Mouse (Mus musculus): ENCODE data around the gene Nfic.
A peak's percentile ranks its signal among the peaks of the same experiment; 100 is the strongest.

The Nfic gene

DNA sequence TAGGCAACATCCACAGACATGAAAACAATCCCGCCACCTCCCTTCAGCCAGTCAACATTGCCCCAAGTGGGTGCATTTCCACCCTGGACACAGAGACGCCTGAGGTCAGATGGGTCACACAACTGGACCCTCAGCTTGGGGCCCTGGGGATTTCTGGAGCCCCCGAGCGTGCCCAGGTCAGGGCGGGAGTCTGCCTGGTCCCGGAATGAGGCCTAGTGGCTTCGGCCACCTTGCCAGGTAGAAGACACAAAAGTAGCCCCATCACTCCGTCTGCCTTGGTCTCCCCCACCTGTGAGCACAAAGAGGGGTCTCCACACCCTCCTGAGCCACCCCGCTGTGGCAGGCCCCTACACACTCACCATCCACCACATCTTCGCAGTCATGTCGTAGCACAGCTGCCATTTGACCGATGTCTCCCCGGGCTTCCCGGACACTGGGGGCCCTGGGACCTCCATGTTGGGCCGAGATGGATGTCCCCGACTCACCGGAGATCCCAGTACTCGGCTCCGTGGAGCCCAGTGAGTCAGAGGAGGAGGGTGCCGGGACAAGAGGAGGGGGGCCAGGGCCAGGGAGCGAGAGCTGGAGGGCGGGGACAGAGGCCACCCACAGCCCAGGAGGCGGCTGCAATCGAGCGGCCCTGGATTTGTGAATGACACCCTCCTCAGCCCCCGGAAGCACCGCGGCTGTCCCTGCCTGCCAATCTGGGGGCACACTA, at the start of gene Nfic:
Gene Nfic (minus strand): TSS at position 455 of the 715 bp plus-strand sequence.
- no peak for DNase-seq (ENCODE audit: low spot score)

DNA sequence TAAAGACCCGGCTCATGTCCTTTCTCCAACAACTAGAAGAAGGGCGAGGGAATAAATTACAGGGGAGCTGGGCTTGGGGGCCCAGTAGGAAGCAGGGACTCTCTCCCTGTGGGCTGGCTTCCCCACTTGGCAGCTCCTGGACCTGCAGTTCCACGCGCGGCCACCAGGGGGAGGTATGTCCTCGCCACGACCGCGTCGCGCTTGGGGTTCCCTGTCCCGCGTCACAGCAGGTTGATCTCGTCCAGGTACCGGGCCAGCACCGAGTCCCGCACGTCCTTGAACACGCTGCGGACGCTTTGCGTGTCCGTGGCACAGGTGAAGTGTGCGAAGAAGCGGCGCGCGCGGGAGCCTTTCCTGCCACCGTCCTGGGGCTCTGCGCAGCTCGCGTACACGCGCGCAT, 47.2 kb upstream of the Nfic start:
- DNase-seq (ENCODE audit: low spot score), result peak; percentile 96

DNA sequence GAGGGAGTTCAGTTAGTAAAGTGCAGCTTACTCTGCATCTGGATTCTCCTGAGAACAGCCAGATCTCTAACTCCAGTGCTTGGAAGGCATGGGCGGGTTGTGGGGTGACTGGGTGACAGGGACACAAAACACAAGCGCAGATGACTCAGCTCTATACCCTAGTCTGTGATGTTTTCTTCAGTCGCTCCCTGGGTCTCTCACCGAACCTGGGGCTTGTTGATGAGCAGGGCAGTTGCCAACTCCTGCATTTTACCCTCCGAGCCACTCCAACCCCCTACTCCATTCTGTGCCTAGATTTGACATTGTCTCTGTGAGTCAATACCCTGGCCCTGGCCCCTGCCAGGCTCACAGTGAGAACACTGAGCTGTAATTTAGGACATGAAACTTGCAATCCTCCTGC, 46.4 kb upstream of the Nfic start:
- no peak for DNase-seq (ENCODE audit: low spot score)

DNA sequence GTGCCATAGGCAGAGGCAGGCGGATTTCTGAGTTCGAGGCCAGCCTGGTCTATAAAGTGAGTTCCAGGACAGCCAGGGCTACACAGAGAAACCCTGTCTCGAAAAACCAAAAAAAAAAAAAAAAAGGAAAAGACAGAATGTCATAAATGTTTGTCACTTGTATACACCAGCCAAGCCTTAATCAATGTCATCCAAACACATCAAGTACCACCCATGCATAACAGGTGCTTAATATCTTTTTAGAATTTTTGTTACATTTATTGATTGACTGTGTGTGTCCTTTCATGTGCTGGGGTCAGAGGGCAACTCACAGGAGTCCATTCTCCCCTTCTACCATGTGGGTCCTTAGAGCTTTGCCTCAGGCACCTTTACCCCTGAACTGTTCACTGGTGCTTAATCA, 44.6 kb upstream of the Nfic start, which contains the start of gene S1pr4:
Gene S1pr4 (minus strand): TSS at position 101 of the 400 bp plus-strand sequence.
- no peak for DNase-seq (ENCODE audit: low spot score)

DNA sequence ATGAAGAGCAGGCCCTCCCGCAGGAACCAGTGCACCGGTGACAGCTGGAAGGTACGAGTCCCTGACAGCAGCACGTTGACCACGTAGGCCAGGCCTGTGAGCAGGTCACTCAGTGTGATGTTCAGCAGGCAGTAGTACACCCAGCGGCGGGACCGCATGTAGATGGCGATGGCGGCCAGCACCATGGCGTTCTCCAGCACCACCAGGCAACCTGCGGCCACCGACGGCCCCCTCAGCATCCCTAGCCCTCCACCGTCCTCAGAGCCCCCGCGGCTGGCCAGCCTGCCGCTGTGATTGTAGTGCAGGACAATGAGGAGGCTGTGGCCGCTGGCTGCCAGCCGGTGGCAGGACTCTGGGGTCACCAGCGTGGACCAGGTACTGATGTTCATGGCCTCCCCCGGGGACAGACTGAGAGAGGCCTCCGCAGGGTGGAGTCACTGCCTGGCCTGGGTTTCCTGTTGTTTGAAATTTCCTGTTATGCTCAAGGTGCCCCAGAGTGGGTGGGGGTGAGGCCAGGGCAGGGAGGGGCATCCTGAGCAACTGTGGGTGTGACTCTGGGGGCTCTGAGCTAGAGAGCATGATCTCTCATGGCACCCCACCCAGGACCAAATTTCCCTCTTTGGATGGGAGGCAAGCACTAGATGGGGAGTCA, 43.9 kb upstream of the Nfic start:
- no peak for DNase-seq (ENCODE audit: low spot score)

DNA sequence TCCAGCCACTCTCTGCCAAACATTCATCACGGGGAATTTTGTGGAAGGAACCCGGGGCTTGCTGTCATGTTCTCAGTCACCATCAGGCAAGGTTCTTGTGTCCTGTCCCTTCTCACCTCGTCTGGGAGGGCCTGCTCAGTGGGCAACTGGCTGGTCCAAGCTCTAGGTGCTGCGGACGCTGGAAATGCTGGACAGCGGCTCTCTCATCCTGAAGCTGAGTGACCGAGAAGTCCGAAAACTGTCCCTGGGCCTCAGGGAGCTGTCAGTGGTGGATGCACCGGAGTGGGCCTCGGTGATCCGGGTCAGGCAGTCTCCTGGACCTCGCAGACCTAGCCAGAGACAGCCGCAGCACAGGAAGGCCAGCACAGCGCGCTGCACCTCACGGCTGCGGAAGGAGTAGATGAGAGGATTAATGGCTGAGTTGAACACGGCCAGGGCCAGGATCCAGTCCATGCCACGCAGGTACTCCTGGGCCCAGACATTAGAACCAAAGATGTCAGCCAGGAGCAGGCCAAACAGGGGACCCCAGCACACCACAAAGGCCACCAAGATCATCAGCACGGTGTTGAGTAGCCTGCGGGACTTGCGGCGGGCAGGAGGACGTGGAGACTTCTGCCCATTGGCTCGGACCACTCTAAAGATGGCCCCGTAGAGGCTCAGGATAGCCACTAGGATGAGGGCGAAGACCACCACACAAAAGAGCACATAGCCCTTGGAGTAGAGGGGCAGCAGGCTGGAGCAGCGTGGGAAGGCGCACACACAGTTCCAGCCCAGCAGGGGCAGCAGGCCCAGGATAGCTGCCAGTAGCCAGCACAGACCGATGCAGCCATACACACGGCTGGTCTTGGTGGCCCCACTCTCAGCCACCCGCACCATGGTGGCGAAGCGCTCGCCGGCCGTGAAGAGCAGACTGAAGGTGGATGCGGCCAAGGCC, 43.1 kb upstream of the Nfic start:
- no peak for DNase-seq (ENCODE audit: low spot score)

DNA sequence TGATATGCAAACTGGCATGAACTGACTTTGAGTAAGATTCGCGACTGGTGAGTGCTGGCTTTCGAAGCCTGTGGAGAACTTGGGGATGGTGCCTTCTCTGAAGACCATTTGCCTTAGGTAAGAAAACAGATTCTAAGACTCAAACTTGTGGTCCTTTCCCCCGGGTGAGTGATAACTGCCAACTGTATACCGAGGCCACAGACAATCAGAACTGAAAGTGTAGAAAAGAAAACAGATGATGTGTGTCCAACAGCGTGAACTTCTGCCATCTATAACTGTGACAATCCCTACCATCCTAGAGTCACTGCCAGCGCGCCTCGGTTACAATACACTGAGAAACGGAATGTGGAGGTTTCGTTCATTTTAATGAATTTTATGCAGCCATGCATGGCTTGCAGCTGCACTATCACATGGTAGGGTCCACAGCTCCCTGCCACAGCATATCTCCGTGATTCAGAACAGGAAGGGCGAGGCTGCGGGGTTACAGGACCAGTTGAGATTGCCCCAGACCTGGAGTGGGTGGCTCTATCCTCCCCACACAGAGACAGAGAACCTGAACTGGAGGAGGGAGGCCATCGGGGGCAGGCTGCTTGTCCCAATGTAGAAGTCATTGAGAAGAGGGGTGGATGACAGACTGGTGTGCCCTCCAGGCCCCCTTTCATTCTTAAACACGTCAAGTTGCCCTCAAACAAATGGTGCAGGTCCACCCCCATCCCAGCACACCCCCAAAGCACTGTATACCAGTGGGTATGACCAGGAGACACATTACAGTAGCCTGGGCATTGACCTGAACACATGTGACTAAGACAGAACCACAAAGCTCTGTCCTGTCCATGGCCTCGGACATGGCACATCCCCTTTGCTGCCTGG, 42.2 kb upstream of the Nfic start:
- DNase-seq (ENCODE audit: low spot score), result no peak

DNA sequence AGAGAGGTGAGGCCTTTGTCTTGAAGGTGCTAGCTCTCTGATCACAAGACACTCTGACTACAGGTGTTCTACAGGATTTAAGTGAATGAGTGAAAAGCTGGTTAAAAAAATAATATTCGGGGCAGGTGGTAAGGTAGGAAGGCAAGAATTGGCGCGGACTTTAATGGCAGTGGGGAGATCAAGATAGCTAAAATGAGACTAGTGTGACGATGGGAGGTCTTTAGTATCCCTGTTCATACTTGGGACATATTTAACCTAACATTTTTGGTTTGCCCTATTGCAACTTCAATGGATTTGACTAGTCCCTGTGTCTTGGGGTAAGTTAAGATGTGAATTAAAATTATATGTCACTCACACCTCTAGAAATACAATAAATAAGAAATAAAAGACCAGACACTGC, 41.5 kb upstream of the Nfic start:
- DNase-seq (ENCODE audit: low spot score), result no peak

DNA sequence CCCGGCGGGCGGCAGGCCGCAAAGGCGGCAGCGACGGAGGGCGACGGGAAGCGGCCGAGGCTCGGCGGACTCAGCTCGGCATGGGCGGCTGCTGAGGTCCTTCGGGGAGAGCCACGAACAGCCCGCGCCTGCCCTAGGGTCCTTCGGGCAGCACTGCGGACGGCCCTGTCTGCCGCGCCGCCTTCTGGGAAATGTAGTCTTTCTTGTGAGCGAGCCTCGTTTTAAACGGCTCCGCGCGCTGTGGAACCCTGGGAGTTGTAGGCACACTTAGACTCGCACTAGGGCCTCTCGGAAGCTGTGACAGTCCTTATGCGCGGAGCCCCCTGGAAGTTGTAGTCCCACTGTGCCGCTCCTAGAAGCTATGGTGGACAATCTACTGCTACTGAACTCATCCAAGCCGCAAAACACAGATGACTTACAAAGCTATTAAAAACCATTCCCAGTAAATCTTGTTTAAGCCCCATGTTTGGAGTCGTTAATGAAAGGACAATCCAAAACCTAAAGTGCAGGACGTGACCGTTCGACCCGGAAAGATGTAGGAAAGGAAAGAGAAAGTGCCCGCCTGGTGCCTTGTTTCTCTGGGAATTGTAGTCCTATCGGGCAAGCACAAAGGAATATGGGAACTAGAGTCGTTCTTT, 40.9 kb upstream of the Nfic start, which contains the start of gene Ncln:
Gene Ncln (minus strand): TSS at position 129 of the 638 bp plus-strand sequence.
- DNase-seq (ENCODE audit: low spot score), result peak; percentile 94

DNA sequence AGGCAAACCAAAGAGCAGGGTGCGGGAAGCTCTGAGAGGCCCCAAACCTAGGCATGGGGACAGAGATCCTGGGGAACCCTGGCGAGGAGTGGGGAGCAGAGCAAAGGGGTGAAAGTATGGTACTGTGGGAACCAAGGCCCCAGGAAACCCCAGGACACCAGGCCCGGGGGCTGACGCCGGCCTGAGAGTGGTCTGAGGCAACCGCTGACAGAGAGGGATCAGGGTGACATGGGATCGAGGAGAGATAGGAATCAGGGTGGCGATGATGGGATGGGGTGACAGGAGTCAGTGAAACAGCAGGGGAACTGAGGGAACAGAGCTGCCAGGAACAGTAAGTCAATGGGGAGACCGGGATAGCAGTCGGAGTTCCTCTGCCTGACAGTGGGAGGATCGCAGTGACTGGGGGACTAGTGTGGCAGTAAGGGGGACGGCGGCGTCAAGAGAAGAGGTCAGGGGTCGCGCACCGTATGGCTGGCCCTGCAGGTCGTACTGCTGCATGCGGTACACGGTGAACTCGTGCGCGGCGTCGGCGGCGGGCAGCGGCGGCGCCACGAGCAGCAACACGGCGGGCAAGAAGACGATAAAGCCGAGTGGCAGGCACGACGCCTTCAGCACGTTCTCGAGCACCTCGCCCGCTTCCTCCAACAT, 40.3 kb upstream of the Nfic start:
- no peak for DNase-seq (ENCODE audit: low spot score)

DNA sequence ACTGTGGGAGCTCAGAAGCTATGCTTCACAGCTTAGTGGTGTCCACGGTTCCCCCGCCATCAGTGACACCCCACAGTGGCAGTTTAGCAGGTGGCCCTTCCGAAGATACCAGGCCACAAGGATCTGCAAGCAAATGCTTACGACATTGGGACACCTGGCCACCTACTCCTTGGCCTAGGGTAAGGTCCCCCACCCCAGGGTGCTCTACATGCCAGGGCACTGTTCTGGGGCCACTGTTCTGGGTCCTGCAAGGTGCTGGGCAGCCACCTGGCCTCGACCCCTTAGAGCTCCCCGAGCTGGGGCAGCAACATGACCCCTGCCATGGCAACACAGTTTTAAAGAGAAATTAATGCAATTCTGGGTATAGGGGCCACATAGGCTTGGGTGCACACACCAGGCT, 39.7 kb upstream of the Nfic start:
- DNase-seq (ENCODE audit: low spot score), result no peak

DNA sequence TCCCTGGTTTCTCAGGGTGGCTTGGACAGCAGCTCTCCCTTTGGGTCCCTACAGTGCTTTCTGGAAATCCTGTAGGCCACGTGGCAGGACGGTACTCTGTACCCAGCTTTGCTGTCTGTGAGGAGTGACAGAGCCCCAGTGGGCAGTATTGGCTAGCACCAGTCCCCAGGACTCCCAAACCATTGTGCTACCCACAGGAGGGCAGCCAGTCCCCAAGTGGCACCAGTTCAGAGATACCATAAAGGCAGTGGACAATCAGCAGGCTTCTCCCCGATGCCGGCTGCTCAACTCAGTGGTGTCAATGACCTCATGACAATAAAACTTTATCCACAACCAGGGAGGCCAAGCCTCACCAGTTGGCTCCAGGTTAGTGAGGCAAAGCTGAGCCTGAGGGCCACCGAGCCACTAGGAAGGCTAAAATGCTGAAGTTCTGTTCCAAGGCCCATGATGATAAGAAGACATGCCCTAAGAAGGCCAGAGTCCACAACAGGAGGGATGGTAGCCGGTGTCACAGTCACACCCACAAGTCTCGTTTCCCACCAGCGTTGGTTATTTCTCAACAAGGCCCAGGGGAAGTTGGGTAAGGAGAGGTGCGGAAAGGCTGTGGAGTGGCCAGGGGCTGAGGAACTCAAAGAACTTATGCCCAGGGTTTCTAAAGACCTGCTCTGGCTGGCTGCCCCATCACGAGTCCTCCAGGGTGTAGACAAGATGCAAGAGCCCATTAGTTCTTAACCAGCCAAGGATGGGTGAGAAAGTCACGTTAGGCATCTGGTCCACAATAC, 39.0 kb upstream of the Nfic start:
- DNase-seq (ENCODE audit: low spot score), result no peak

DNA sequence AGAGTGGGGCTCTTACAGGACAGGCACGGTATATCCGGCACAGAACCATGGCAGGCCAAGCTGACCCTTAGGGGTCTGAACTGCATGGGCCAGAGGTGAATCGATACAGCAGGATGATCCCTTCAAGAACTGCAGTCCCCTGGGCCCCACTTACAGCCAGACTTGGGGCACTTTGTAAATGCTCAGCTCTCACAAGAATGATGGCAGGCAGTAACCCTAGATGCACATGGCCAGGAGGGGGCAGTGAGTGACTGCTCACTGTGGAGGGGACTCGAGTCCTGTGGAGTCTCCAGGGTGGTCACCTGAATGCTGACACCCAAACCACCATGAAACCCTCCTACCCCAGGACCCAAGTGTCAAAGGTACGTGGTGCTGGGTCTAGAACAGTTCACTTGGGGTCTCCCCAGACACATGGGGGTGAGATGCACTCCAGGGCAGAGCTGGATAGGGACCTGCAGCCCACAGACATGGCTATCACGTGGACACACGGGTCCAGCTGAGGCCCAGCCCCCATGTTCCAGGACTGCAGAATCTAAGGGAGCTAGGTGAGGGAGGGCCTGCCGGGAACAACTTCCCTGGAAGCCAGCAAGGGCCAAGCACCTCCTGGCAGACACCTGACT, 38.3 kb upstream of the Nfic start:
- DNase-seq (ENCODE audit: low spot score), result no peak

DNA sequence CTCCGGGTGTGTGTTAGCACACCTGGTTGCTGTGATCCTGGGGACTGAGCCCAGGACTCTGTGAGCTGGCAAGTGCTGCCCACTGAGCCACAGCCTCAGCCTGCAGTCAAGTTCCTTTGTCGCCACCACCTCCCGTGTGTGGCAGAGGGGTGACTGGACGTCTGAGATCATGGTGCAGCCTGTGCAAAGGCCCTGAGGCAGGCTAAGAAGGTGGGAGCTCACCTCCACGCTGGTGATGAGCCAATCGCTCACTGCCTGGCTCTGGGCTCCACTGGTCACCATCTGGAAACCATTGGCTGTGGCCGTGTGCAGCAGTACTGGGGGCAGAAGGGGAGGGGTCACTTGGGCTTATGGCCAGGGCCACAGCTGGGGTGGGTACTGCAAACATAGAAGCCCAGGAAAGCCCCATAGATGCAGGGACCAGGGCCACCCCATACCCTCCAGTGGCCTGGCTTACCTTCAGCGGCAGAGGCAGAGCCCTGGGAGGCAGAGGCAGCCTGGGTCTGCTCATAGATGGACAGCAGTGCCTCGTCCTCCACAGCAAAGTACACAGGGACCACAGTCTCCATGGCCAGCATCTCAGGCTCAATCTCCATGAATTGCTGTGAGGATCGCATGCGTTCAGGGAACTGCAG, 37.3 kb upstream of the Nfic start:
- no peak for DNase-seq (ENCODE audit: low spot score)

DNA sequence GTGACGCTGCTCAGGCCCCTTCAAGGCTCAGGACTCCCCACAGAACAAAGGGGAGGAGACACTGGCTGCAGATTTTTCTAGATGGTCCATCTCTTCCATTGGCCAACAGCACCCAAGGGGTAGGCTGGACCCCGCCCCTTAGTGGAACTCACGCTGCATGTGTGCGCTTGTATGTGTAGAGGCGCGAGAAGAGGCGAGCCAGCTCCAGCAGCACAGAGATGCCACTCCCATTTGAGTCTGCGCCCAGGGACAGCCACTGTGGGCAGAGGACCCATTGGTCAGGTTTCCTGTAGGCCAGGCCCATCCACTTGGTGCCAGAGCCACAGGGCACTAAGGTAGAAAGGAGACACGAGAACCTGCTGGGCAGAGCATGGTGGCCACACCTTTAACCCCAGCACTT, 35.6 kb upstream of the Nfic start:
- DNase-seq (ENCODE audit: low spot score), result no peak

DNA sequence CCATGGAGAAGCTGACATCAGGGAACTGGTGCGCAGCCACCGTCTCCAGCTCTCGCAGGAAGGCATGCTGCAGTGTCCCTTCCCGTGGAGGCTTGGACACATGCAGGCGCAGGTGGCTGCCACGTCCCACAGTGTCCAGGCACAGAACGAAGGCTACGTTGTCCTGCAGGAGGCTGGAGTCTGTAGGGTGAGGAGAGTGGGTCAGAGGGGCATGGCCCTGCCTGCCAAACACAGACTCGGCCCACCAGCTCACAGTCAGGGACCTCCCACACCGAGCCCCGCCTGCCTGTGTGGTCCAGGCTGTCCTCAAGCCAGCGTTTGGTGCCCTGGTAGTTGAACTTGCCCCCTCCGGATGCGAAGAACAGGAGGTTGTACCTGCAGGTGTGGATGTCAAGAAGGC, 34.5 kb upstream of the Nfic start:
- no peak for DNase-seq (ENCODE audit: low spot score)

DNA sequence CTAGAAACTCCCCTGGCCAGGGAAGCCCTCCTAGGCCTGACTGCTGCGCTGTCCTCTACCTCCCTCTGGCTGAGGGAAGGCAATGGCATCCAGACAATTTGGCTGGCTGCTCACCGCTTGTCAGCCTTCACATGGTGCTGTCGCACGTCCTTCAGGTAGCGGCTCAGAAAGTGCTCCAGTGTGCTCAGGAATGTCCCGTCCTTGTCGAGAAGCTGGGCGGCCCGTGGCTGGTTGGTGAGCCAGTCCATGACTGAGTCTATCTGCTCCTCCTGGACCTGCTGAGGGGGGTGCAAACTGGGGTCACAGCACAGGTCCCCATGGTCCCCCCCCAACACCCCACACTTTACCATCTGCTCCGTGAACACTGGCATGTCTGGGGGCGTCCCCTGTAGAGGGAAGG, 32.6 kb upstream of the Nfic start:
- DNase-seq (ENCODE audit: low spot score), result no peak

DNA sequence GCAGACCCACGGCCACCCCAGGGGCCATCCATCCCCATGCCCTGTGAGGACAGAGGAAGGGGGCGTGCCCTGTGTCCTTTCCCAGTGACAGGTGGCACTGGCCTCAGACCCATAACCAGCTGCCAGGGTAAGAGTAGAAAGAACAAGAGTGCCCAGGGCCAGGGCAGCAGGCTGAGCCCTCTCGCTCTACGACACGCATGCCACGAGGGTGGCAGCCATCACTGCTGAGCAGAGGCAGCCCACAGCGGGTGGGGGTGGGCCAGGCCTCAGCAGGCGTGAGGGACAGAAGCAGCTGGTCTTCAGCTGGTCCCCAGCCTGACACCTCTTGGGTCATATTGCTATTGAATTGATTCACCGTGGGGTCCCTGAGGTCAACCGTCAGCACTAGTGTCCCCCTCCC, 31.1 kb upstream of the Nfic start:
- no peak for DNase-seq (ENCODE audit: low spot score)

DNA sequence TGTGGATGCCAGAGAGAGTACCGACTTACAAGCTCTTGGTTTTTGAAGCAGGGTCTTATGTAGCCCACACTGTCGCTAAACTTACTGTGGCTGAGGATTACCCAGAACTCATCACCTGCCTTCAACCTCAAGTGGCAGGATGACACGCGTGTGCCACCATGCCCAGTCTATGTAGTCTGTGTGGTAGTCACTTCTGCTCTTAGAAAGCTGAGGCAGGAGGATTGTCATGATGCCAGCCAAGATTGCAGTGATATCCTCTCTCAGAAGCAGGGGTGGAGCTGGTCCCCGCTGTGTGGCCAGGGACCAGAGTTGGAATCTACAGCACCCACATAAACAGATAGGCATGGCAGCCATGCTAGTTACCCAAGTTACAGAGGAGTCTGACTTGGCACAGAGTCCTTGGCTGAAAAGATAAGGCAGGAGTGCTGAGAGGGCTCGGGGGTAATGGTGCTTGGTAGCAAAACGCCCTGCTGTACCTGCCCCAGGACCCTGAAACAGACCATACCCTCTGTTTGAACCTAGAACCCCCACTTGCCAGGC, 30.1 kb upstream of the Nfic start:
- no peak for DNase-seq (ENCODE audit: low spot score)

All from ovary, postnatal 10 days (tissue).